ENCODE assay signal across 29 mouse cellular contexts in the genomic region with DNA sequence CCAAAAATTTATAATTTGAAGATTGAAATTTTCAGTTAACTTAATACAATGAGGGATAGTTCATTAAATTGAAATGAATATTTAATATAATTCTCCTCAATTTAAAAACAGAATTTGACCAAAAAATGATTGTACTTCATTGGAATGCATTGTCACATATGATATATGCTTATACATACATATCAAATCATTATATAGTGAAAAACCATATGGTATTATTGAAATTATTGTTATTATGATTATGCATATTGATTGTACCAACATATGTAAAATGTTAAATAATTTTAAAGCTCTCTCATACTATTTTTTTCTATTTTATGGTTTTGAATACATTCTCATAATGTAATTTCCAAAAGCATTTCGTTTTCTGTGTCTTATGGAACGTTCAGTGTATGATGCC. TPM values are rescaled to one million over a fixed set of nuclear protein-coding genes. Genes with fewer than 3 reads are reported as not detected.
DNase-seq lines count a peak whose midpoint lies in the region; ATAC-seq lines count a peak whose summit lies in the region.
"Had no signal": no experiment of that assay in that cellular context is flagged by ENCODE, and none has a peak within 500 bp of the region (broad histone marks: within the 10 kb centered on the region; RNA-seq: fewer than 3 reads in every experiment).

No protein-coding gene starts in this region.

- H3K27me3 ChIP-seq in forebrain, embryonic 11.5 days (ENCODE audit: control insufficient read depth, insufficient read depth, low read length) = no peaks in the 10 kb centered on the region
- no peaks in the 10 kb centered on the region for H3K27me3 ChIP-seq in forebrain, embryonic 13.5 days
- no peaks in the 10 kb centered on the region for H3K27me3 ChIP-seq in heart, embryonic 12.5 days (replicated peaks)
- H3K27me3 ChIP-seq in limb, embryonic 11.5 days (ENCODE audit: control insufficient read depth, insufficient read depth, low read length) = no peaks in the 10 kb centered on the region
- H3K27me3 ChIP-seq in limb, embryonic 10.5 days (ENCODE audit: low read depth, poor library complexity, severe bottlenecking) = no peaks in the 10 kb centered on the region
- H3K27me3 ChIP-seq: CH12.LX; embryonic facial prominence, embryonic 13.5 days; embryonic facial prominence, embryonic 15.5 days; Patski had no signal

- peaks cover 13% of the 10 kb centered on the region for H3K9me3 ChIP-seq in forebrain, embryonic 11.5 days (ENCODE audit: control insufficient read depth, low read length)
- H3K9me3 ChIP-seq in forebrain, embryonic 13.5 days (replicated peaks) = peaks cover 20% of the 10 kb centered on the region
- H3K9me3 ChIP-seq in heart, embryonic 12.5 days (replicated peaks) = peaks cover 20% of the 10 kb centered on the region
- H3K9me3 ChIP-seq in limb, embryonic 11.5 days (ENCODE audit: control insufficient read depth, low read length) = peaks cover 8% of the 10 kb centered on the region; the same call in 1 of the 2 replicates
- peaks cover 12% of the 10 kb centered on the region for H3K9me3 ChIP-seq in limb, embryonic 10.5 days (replicated peaks)

- H3K4me1 ChIP-seq in forebrain, embryonic 11.5 days (replicated peaks; ENCODE audit: control insufficient read depth, insufficient read depth, low read length) = no peaks in the 10 kb centered on the region
- no peaks in the 10 kb centered on the region for H3K4me1 ChIP-seq in forebrain, embryonic 13.5 days
- H3K4me1 ChIP-seq in heart, embryonic 12.5 days (replicated peaks) = no peaks in the 10 kb centered on the region
- H3K4me1 ChIP-seq in limb, embryonic 11.5 days (ENCODE audit: control insufficient read depth, insufficient read depth, low read length) = no peaks in the 10 kb centered on the region
- no peaks in the 10 kb centered on the region for H3K4me1 ChIP-seq in limb, embryonic 10.5 days
- H3K4me1 ChIP-seq: embryonic facial prominence, embryonic 13.5 days; embryonic facial prominence, embryonic 15.5 days; forebrain, embryonic 10.5 days had no signal

- peak; percentile 56; the same call in 1 of the 2 replicates for ATAC-seq in forebrain, embryonic 11.5 days (replicated peaks; ENCODE audit: low FRiP score)
- ATAC-seq in forebrain, embryonic 13.5 days = no peak
- ATAC-seq in heart, embryonic 12.5 days (ENCODE audit: insufficient number of reproducible peaks, low FRiP score) = 0 out of 2 replicates have a peak, but pooled peaks have one; percentile 22
- peak; percentile 49 for ATAC-seq in limb, embryonic 11.5 days (ENCODE audit: insufficient number of reproducible peaks, low FRiP score, low TSS enrichment, low read depth)
- ATAC-seq: CD4-positive, CD25-positive, alpha-beta regulatory T cell, adult 4 months; forebrain, embryonic 14.5 days; forebrain, embryonic 16.5 days; Patski had no signal

- no peaks in the 10 kb centered on the region for H3K36me3 ChIP-seq in forebrain, embryonic 11.5 days (ENCODE audit: control insufficient read depth, insufficient read depth, low read length)
- peaks cover 4% of the 10 kb centered on the region; the same call in 1 of the 2 replicates for H3K36me3 ChIP-seq in forebrain, embryonic 13.5 days (ENCODE audit: poor library complexity, severe bottlenecking)
- peaks cover 25% of the 10 kb centered on the region for H3K36me3 ChIP-seq in heart, embryonic 12.5 days
- 0 out of 2 replicates have a peak, but pooled peaks cover 2% of the 10 kb centered on the region for H3K36me3 ChIP-seq in limb, embryonic 11.5 days (ENCODE audit: control insufficient read depth, insufficient read depth, low read length)
- H3K36me3 ChIP-seq in limb, embryonic 10.5 days = peaks cover 27% of the 10 kb centered on the region
- H3K36me3 ChIP-seq: embryonic facial prominence, embryonic 15.5 days; G1E had no signal

- no peak for DNase-seq in forebrain, embryonic 11.5 days (ENCODE audit: low spot score)
- DNase-seq in heart, adult 11 months = no peak
- DNase-seq in limb, embryonic 11.5 days (ENCODE audit: low spot score) = no peak
- DNase-seq in limb, embryonic 10.5 days (ENCODE audit: low spot score) = no peak
- peak; percentile 1 for DNase-seq in thymus, postnatal 0 days (ENCODE audit: low spot score)
- no peak for DNase-seq in thymus, adult 18-20 months
- DNase-seq: adrenal gland, adult 2 months; adrenal gland, postnatal 10 days; adrenal gland, postnatal 25 days; B cell, adult 2 months; cerebellum, adult 11 months; cerebellum, adult 18-20 months; cerebellum, adult 8-10 months; cerebellum, adult 9-11 months; cerebellum, postnatal 14 days; cerebellum, postnatal 36 days; embryo, embryonic 11 days had no signal

- WGBS in forebrain, embryonic 11.5 days = 80% methylated on average over 2 of the region's 2 CpGs
- WGBS in forebrain, embryonic 13.5 days = 86% methylated on average over 2 of the region's 2 CpGs
- 76% methylated on average over 2 of the region's 2 CpGs for WGBS in heart, embryonic 12.5 days
- 89% methylated on average over 2 of the region's 2 CpGs for WGBS in limb, embryonic 11.5 days
- 87% methylated on average over 2 of the region's 2 CpGs for WGBS in limb, embryonic 10.5 days

- no peak overlapping the region for H3K9ac ChIP-seq in forebrain, embryonic 11.5 days (ENCODE audit: low read length)
- H3K9ac ChIP-seq in forebrain, embryonic 13.5 days = no peak overlapping the region
- H3K9ac ChIP-seq in heart, embryonic 12.5 days = no peak overlapping the region
- H3K9ac ChIP-seq in limb, embryonic 11.5 days (ENCODE audit: low read length) = no peak overlapping the region
- H3K9ac ChIP-seq: embryonic facial prominence, embryonic 13.5 days; embryonic facial prominence, embryonic 15.5 days had no signal

- H3K4me2 ChIP-seq in forebrain, embryonic 11.5 days (ENCODE audit: low read depth, low read length, severe bottlenecking) = no peak overlapping the region
- no peak overlapping the region for H3K4me2 ChIP-seq in forebrain, embryonic 13.5 days
- no peak overlapping the region for H3K4me2 ChIP-seq in heart, embryonic 12.5 days
- H3K4me2 ChIP-seq in limb, embryonic 11.5 days (ENCODE audit: low read depth, severe bottlenecking) = no peak overlapping the region
- H3K4me2 ChIP-seq: embryonic facial prominence, embryonic 13.5 days; embryonic facial prominence, embryonic 15.5 days had no signal

- no peak overlapping the region for H3K4me3 ChIP-seq in forebrain, embryonic 11.5 days (ENCODE audit: low read depth, low read length)
- H3K4me3 ChIP-seq in forebrain, embryonic 13.5 days = no peak overlapping the region
- H3K4me3 ChIP-seq in heart, embryonic 12.5 days = no peak overlapping the region
- H3K4me3 ChIP-seq in limb, embryonic 11.5 days (ENCODE audit: low read depth, low read length) = no peak overlapping the region
- no peak overlapping the region for H3K4me3 ChIP-seq in limb, embryonic 10.5 days
- H3K4me3 ChIP-seq: embryonic facial prominence, embryonic 13.5 days; embryonic facial prominence, embryonic 15.5 days; erythroblast, embryonic 14.5 days; forebrain, embryonic 10.5 days had no signal

- no peak overlapping the region for H3K27ac ChIP-seq in forebrain, embryonic 11.5 days (ENCODE audit: low read depth, low read length)
- H3K27ac ChIP-seq in forebrain, embryonic 13.5 days = no peak overlapping the region
- no peak overlapping the region for H3K27ac ChIP-seq in heart, embryonic 12.5 days (ENCODE audit: poor library complexity, severe bottlenecking)
- no peak overlapping the region for H3K27ac ChIP-seq in limb, embryonic 11.5 days (replicated peaks; ENCODE audit: low read depth, low read length)
- H3K27ac ChIP-seq in limb, embryonic 10.5 days = no peak overlapping the region
- H3K27ac ChIP-seq: embryonic facial prominence, embryonic 13.5 days; embryonic facial prominence, embryonic 15.5 days; forebrain, embryonic 10.5 days had no signal

RNA-seq across cellular contexts. Expression of a gene that starts 17.0 kb away (rescaled TPM):
- polyA plus RNA-seq in forebrain, embryonic 11.5 days (2014; fragmentation: Nextera tagmentation; extraction: Ambion mirVana) = 8.7 and 10.6 TPM in 2 replicates
- polyA plus RNA-seq in forebrain, embryonic 13.5 days (2015; fragmentation: Nextera tagmentation; extraction: Ambion mirVana) = 1.5 and 2.8 TPM in 2 replicates
- polyA plus RNA-seq in heart, embryonic 12.5 days (2016; fragmentation: Nextera tagmentation; extraction: Ambion mirVana) = 10.0 and 11.7 TPM in 2 replicates
- polyA plus RNA-seq in limb, embryonic 11.5 days (2014; fragmentation: Nextera tagmentation; extraction: Ambion mirVana) = 8.2 and 13.3 TPM in 2 replicates
- polyA plus RNA-seq in limb, embryonic 10.5 days (2016; fragmentation: Nextera tagmentation; extraction: Ambion mirVana) = 12.3 and 13.5 TPM in 2 replicates
- 2.3 and 2.5 TPM in 2 replicates for polyA plus RNA-seq in thymus, postnatal 0 days (2015; fragmentation: Nextera tagmentation; extraction: Ambion mirVana)
- polyA plus RNA-seq: adrenal gland, adult 2 months; erythroblast, embryonic 14.5 days; G1E; Patski had no signal

RNA-seq across cellular contexts. Expression of a gene that starts 30.8 kb away (rescaled TPM):
- 0.29 and 0.41 TPM in 2 replicates for polyA plus RNA-seq in forebrain, embryonic 11.5 days (2014; fragmentation: Nextera tagmentation; extraction: Ambion mirVana)
- 0.39 and 0.44 TPM in 2 replicates for polyA plus RNA-seq in forebrain, embryonic 13.5 days (2015; fragmentation: Nextera tagmentation; extraction: Ambion mirVana)
- 0.36 and 0.50 TPM in 2 replicates for polyA plus RNA-seq in heart, embryonic 12.5 days (2016; fragmentation: Nextera tagmentation; extraction: Ambion mirVana)
- 0.39 and 0.47 TPM in 2 replicates for polyA plus RNA-seq in limb, embryonic 11.5 days (2014; fragmentation: Nextera tagmentation; extraction: Ambion mirVana)
- 0.75 and 1.0 TPM in 2 replicates for polyA plus RNA-seq in limb, embryonic 10.5 days (2016; fragmentation: Nextera tagmentation; extraction: Ambion mirVana)
- polyA plus RNA-seq in thymus, postnatal 0 days (2015; fragmentation: Nextera tagmentation; extraction: Ambion mirVana) = 0.06 and 0.14 TPM in 2 replicates
- polyA plus RNA-seq: adrenal gland, adult 2 months; erythroblast, embryonic 14.5 days; G1E; Patski had no signal

RNA-seq across cellular contexts. Expression of a gene that starts 43.9 kb away (rescaled TPM):
- not detected in 2 replicates for polyA plus RNA-seq in forebrain, embryonic 11.5 days (2014; fragmentation: Nextera tagmentation; extraction: Ambion mirVana)
- polyA plus RNA-seq in forebrain, embryonic 13.5 days (2015; fragmentation: Nextera tagmentation; extraction: Ambion mirVana) = 0.05 and 0.06 TPM in 2 replicates
- polyA plus RNA-seq in heart, embryonic 12.5 days (2016; fragmentation: Nextera tagmentation; extraction: Ambion mirVana) = 0.22 TPM in 1 of 2 replicates, not detected in the other
- 0.07 and 0.09 TPM in 2 replicates for polyA plus RNA-seq in limb, embryonic 11.5 days (2014; fragmentation: Nextera tagmentation; extraction: Ambion mirVana)
- polyA plus RNA-seq in limb, embryonic 10.5 days (2016; fragmentation: Nextera tagmentation; extraction: Ambion mirVana) = 0.25 and 0.34 TPM in 2 replicates
- 0.76 and 0.85 TPM in 2 replicates for polyA plus RNA-seq in thymus, postnatal 0 days (2015; fragmentation: Nextera tagmentation; extraction: Ambion mirVana)
- polyA plus RNA-seq: adrenal gland, adult 2 months; erythroblast, embryonic 14.5 days; forebrain, embryonic 16.5 days had no signal
